Mouse (Mus musculus): ENCODE measurements around the gene Rnf40.
"Not testable (repeated sequence)": the region's sequence is repeated elsewhere in the genome, so short reads cannot be mapped to it uniquely, and the experiment has no call there.

- TF ChIP-seq CTCF, EP300 (IDR thresholded peaks at IDR 0.05; ENCODE audit: low read depth): not testable (repeated sequence)
Observed at GRCm38 (mm10) chr7:127618402-127618801, 29.8 kb downstream of the Rnf40 start.

Measured in liver, postnatal 0 days (tissue).